Mouse (Mus musculus): Measurements from ENCODE around the gene Coq8a. TPM values are rescaled to one million over a fixed set of nuclear protein-coding genes. Genes with fewer than 3 reads are reported as not detected.

Gene Coq8a
- total and polyA plus RNA-seq, 3 experiments: 1.5 to 2.1 TPM; not detected in 1

DNA sequence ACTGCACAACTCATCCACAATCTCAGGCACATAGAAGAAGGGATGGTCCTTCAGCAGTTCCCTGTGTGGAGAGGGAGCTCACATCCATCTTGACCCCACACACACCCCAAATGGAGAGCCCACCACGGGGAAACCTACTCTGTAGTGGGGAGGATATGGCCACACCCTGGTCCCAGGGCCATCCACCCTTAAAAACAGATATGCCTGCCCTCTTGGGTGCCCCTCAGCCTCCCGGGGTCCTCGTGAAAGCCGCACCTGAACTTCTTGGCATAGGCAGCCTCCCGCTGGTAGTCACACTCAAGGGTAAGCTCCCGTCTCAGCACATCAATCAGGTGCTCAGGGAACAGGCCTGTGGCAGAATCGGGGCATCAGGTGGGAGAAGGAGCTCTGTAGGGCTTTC lies 30.2 kb downstream of the Coq8a start:
- Histone ChIP-seq H3K36me3 (ENCODE audit: control insufficient read depth in 1 of 2, insufficient read depth in 2 of 2, low read length in 2 of 2) (no peaks in the 10 kb centered on the region), H3K79me2 (ENCODE audit: control insufficient read depth, insufficient read depth, low read length, poor library complexity) (no peaks in the 10 kb centered on the region)

DNA sequence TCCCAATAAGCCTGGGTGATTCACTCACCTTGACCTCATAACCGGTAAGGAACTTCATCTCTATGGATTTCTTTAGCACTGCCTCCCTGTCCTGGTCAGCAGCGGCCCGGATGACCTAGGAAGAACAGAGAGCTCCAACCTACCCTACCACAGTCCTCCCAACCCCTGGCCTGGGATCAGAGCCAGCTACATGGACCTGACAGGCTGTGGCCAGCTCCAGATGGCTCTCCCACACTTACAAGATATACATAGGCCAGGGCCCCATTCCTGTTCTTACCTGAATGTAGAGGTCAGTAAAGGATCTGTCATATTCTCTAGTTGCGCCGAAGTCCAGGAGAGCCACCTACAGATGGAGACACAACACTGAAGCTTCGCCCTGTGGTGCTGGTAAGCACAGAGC lies 31.1 kb downstream of the Coq8a start:
- H3K36me3 ChIP-seq (ENCODE audit: control insufficient read depth in 1 of 2, insufficient read depth in 2 of 2, low read length in 2 of 2): no peaks in the 10 kb centered on the region
- no peak for TF ChIP-seq MXI1 (IDR thresholded peaks at IDR 0.05; ENCODE audit: low read depth, low read length)
- no peak for TF ChIP-seq CHD2 (IDR thresholded peaks at IDR 0.05; ENCODE audit: low read length)
- no peak for TF ChIP-seq ELF1 (IDR thresholded peaks at IDR 0.05; ENCODE audit: low read depth, low read length)
- no peak for TF ChIP-seq MYB (IDR thresholded peaks at IDR 0.05; ENCODE audit: low read depth, low read length)
- TF ChIP-seq TAL1 (IDR thresholded peaks at IDR 0.05; ENCODE audit: low read length): no peak
- no peak for TF ChIP-seq SIN3A (IDR thresholded peaks at IDR 0.05; ENCODE audit: low read length)
- TF ChIP-seq TBP (IDR thresholded peaks at IDR 0.05; ENCODE audit: low read depth, low read length): no peak
- no peak for TF ChIP-seq ZC3H11A (IDR thresholded peaks at IDR 0.05; ENCODE audit: low read depth, low read length)
- TF ChIP-seq MAX (IDR thresholded peaks at IDR 0.05; ENCODE audit: low read length): no peak
- no peak for TF ChIP-seq USF1 (IDR thresholded peaks at IDR 0.05; ENCODE audit: low read depth, low read length)
- no peak for TF ChIP-seq UBTF (IDR thresholded peaks at IDR 0.05; ENCODE audit: borderline replicate concordance, insufficient read depth, low read depth, low read length)
- TF ChIP-seq ZMIZ1 (IDR thresholded peaks at IDR 0.05; ENCODE audit: low read depth, low read length): no peak
- TF ChIP-seq MEF2A (IDR thresholded peaks at IDR 0.05; ENCODE audit: extremely low read depth, insufficient replicate concordance, low read depth, low read length, poor library complexity, severe bottlenecking): no peak
- TF ChIP-seq RAD21 (IDR thresholded peaks at IDR 0.05; ENCODE audit: low read depth, low read length): no peak
- TF ChIP-seq GATA1 (IDR thresholded peaks at IDR 0.05; ENCODE audit: low read depth, low read length): no peak
- no peak for TF ChIP-seq CHD1 (IDR thresholded peaks at IDR 0.05; ENCODE audit: low read depth, low read length)
- no peak overlapping the region for H3K9ac ChIP-seq (ENCODE audit: control insufficient read depth, low read depth, low read length, poor library complexity, severe bottlenecking)

More for the DNA sequence above, 30.2 kb downstream of the Coq8a start:
- TF ChIP-seq RCOR1 (IDR thresholded peaks at IDR 0.05; ENCODE audit: low read depth, low read length): no peak
- no peak for TF ChIP-seq GATA1 (IDR thresholded peaks at IDR 0.05; ENCODE audit: low read depth, low read length)
- Histone ChIP-seq H3K27me3 (ENCODE audit: control insufficient read depth in 1 of 2, insufficient read depth in 2 of 2, low read length in 2 of 2) (no peaks in the 10 kb centered on the region), H3K27ac (ENCODE audit: control insufficient read depth, low read depth, low read length) (no peak overlapping the region), H3K4me3 (ENCODE audit: control insufficient read depth in 1 of 2, insufficient read depth in 1 of 2, low read depth in 2 of 2, low read length in 2 of 2) (no peak overlapping the region), H3K9me3 (replicated peaks; ENCODE audit: insufficient read depth, low read length) (no peaks in the 10 kb centered on the region), H3K4me1 (ENCODE audit: control insufficient read depth in 1 of 2, insufficient read depth in 2 of 2, low read length in 2 of 2) (no peaks in the 10 kb centered on the region; a peak in 1 of 4 replicates), H3K9ac (ENCODE audit: control insufficient read depth, low read depth, low read length, poor library complexity, severe bottlenecking) (no peak overlapping the region)
- DNase-seq (ENCODE audit: low read depth, low spot score): no peak

More for the DNA sequence above, 31.1 kb downstream of the Coq8a start:
- Histone ChIP-seq H3K27ac (ENCODE audit: control insufficient read depth, low read depth, low read length) (no peak overlapping the region), H3K79me2 (ENCODE audit: control insufficient read depth, insufficient read depth, low read length, poor library complexity) (no peaks in the 10 kb centered on the region), H3K9me3 (replicated peaks; ENCODE audit: insufficient read depth, low read length) (no peaks in the 10 kb centered on the region), H3K4me3 (ENCODE audit: control insufficient read depth in 1 of 2, insufficient read depth in 1 of 2, low read depth in 2 of 2, low read length in 2 of 2) (no peak overlapping the region), H3K4me1 (ENCODE audit: control insufficient read depth in 1 of 2, insufficient read depth in 2 of 2, low read length in 2 of 2) (no peaks in the 10 kb centered on the region; a peak in 1 of 4 replicates), H3K27me3 (ENCODE audit: control insufficient read depth in 1 of 2, insufficient read depth in 2 of 2, low read length in 2 of 2) (no peaks in the 10 kb centered on the region)
- no peak for DNase-seq (ENCODE audit: low read depth, low spot score)
